Mouse (Mus musculus): ENCODE measurements around the gene Asb6. TPM values are rescaled to one million over a fixed set of nuclear protein-coding genes. Genes with fewer than 3 reads are reported as not detected.

The Asb6 gene
- total and polyA plus RNA-seq, 3 experiments, result 50.1 to 54.6 TPM; not detected in 1

- TF ChIP-seq SIN3A (IDR thresholded peaks at IDR 0.05; ENCODE audit: low read length) (peak; percentile 60), NELFE (IDR thresholded peaks at IDR 0.05; ENCODE audit: low read depth, low read length) (peak; percentile 88), RCOR1 (IDR thresholded peaks at IDR 0.05; ENCODE audit: low read depth, low read length) (no peak), SMC3 (IDR thresholded peaks at IDR 0.05; ENCODE audit: low read depth, low read length) (no peak), MXI1 (IDR thresholded peaks at IDR 0.05; ENCODE audit: low read depth, low read length) (peak; percentile 96), USF1 (IDR thresholded peaks at IDR 0.05; ENCODE audit: low read depth, low read length) (peak; percentile 37; the same call in 1 of the 2 replicates)
Observed at GRCm38 (mm10) chr2:30807648-30808295, 22.4 kb downstream of the Asb6 start, which contains the start of gene Ntmt1 (continued).

GRCm38 (mm10) chr2:30807147-30807647, 22.9 kb downstream of the Asb6 start:
- peaks cover 2 to 9% of the 10 kb centered on the region in 2 experiments; a peak in 3 of 4 replicates for H3K4me1 ChIP-seq (ENCODE audit: control insufficient read depth in 1 of 2, insufficient read depth in 2 of 2, low read length in 2 of 2)
- no peak for DNase-seq (ENCODE audit: low read depth, low spot score)
- TF ChIP-seq MEF2A (IDR thresholded peaks at IDR 0.05; ENCODE audit: extremely low read depth, insufficient replicate concordance, low read depth, low read length, poor library complexity, severe bottlenecking) (no peak), MAX (IDR thresholded peaks at IDR 0.05; ENCODE audit: low read length) (no peak), E2F4 (IDR thresholded peaks at IDR 0.05; ENCODE audit: borderline replicate concordance, low read depth, low read length) (no peak), ZMIZ1 (IDR thresholded peaks at IDR 0.05; ENCODE audit: low read depth, low read length) (no peak), USF1 (IDR thresholded peaks at IDR 0.05; ENCODE audit: low read depth, low read length) (peak; percentile 55; the same call in 1 of the 2 replicates), MXI1 (IDR thresholded peaks at IDR 0.05; ENCODE audit: low read depth, low read length) (no peak), MAZ (IDR thresholded peaks at IDR 0.05; ENCODE audit: low read depth, low read length) (no peak), BHLHE40 (IDR thresholded peaks at IDR 0.05; ENCODE audit: borderline replicate concordance, low read depth, low read length) (peak; percentile 66; the same call in 1 of the 2 replicates), ETS1 (IDR thresholded peaks at IDR 0.05; ENCODE audit: low read depth, low read length) (no peak)
- H3K36me3 ChIP-seq (ENCODE audit: control insufficient read depth in 1 of 2, insufficient read depth in 2 of 2, low read length in 2 of 2), result peaks cover 0 to 6% of the 10 kb centered on the region in 2 experiments; a peak in 2 of 4 replicates
- peaks cover 32% of the 10 kb centered on the region for H3K79me2 ChIP-seq (ENCODE audit: control insufficient read depth, insufficient read depth, low read length, poor library complexity)
- peak overlapping the region; percentile 59 to 93 for H3K4me3 ChIP-seq (ENCODE audit: control insufficient read depth in 1 of 2, insufficient read depth in 1 of 2, low read depth in 2 of 2, low read length in 2 of 2)
- H3K27me3 ChIP-seq (ENCODE audit: control insufficient read depth in 1 of 2, insufficient read depth in 2 of 2, low read length in 2 of 2), result no peaks in the 10 kb centered on the region
- peak overlapping the region; percentile 56 for H3K9ac ChIP-seq (ENCODE audit: control insufficient read depth, low read depth, low read length, poor library complexity, severe bottlenecking)
- H3K9me3 ChIP-seq (replicated peaks; ENCODE audit: insufficient read depth, low read length), result no peaks in the 10 kb centered on the region
- H3K27ac ChIP-seq (ENCODE audit: control insufficient read depth, low read depth, low read length), result no peak overlapping the region

- Histone ChIP-seq H3K9me3 (replicated peaks; ENCODE audit: insufficient read depth, low read length) (no peaks in the 10 kb centered on the region), H3K9ac (ENCODE audit: control insufficient read depth, low read depth, low read length, poor library complexity, severe bottlenecking) (no peak overlapping the region), H3K27ac (ENCODE audit: control insufficient read depth, low read depth, low read length) (no peak overlapping the region), H3K27me3 (ENCODE audit: control insufficient read depth in 1 of 2, insufficient read depth in 2 of 2, low read length in 2 of 2) (no peaks in the 10 kb centered on the region), H3K4me1 (ENCODE audit: control insufficient read depth in 1 of 2, insufficient read depth in 2 of 2, low read length in 2 of 2) (peaks cover 2 to 9% of the 10 kb centered on the region in 2 experiments; a peak in 3 of 4 replicates), H3K36me3 (ENCODE audit: control insufficient read depth in 1 of 2, insufficient read depth in 2 of 2, low read length in 2 of 2) (peaks cover 0 to 6% of the 10 kb centered on the region in 2 experiments; a peak in 2 of 4 replicates), H3K4me3 (ENCODE audit: control insufficient read depth in 1 of 2, insufficient read depth in 1 of 2, low read depth in 2 of 2, low read length in 2 of 2) (no peak overlapping the region), H3K79me2 (ENCODE audit: control insufficient read depth, insufficient read depth, low read length, poor library complexity) (peaks cover 26% of the 10 kb centered on the region)
- TF ChIP-seq RCOR1 (IDR thresholded peaks at IDR 0.05; ENCODE audit: low read depth, low read length) (no peak), ZKSCAN1 (IDR thresholded peaks at IDR 0.05; ENCODE audit: low read depth, low read length) (no peak), USF1 (IDR thresholded peaks at IDR 0.05; ENCODE audit: low read depth, low read length) (no peak), BHLHE40 (IDR thresholded peaks at IDR 0.05; ENCODE audit: borderline replicate concordance, low read depth, low read length) (no peak), ELF1 (IDR thresholded peaks at IDR 0.05; ENCODE audit: low read depth, low read length) (no peak), CHD1 (IDR thresholded peaks at IDR 0.05; ENCODE audit: low read depth, low read length) (no peak), ZNF384 (IDR thresholded peaks at IDR 0.05; ENCODE audit: low read depth, low read length) (no peak), UBTF (IDR thresholded peaks at IDR 0.05; ENCODE audit: borderline replicate concordance, insufficient read depth, low read depth, low read length) (no peak), MXI1 (IDR thresholded peaks at IDR 0.05; ENCODE audit: low read depth, low read length) (no peak)
- no peak for DNase-seq (ENCODE audit: low read depth, low spot score)
Observed at GRCm38 (mm10) chr2:30805983-30806382, 24.1 kb downstream of the Asb6 start.
